Mouse (Mus musculus) left cerebral cortex, adult 11 months (tissue): Measurements from ENCODE around the gene Lama4.
A peak's percentile ranks its signal among the peaks of the same experiment; 100 is the strongest.

Experiments
- DNase-seq: peaks from one replicate; pipeline ENCODE4 v3.0.0; 2022; ENCODE audit warnings: low spot score

Gene Lama4

GRCm38 (mm10) chr10:39049581-39050294 is 84.4 kb downstream of the Lama4 start:
- DNase-seq: peak; percentile 7

GRCm38 (mm10) chr10:39056050-39056449 is 90.7 kb downstream of the Lama4 start:
- no peak for DNase-seq

- DNase-seq: no peak
Measured at GRCm38 (mm10) chr10:39064732-39065131, 99.4 kb downstream of the Lama4 start.

DNA sequence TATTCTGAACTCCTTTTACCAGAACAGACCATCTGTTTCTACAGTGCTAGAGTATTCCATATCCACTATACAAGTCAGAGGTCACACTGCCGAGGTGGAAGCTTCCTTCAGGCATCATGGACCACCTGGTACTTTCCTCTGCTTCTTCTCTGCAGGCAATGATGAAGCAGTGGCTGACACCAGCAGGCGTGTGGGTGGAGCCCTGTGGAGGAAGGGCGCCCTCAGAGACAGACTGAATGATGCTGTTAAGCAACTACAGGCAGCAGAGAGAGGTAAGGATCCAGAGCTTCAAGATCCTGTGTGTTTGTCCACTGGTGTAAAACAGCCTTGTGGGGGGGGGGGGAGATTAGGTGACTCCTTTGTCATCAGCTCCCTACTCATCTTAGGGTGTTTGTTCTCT is 100.1 kb downstream of the Lama4 start:
- DNase-seq: no peak

- DNase-seq: no peak
Measured at GRCm38 (mm10) chr10:39066061-39066460, 100.7 kb downstream of the Lama4 start.

- DNase-seq: peak; percentile 17
Measured at GRCm38 (mm10) chr10:39066962-39067361, 101.6 kb downstream of the Lama4 start.

DNA sequence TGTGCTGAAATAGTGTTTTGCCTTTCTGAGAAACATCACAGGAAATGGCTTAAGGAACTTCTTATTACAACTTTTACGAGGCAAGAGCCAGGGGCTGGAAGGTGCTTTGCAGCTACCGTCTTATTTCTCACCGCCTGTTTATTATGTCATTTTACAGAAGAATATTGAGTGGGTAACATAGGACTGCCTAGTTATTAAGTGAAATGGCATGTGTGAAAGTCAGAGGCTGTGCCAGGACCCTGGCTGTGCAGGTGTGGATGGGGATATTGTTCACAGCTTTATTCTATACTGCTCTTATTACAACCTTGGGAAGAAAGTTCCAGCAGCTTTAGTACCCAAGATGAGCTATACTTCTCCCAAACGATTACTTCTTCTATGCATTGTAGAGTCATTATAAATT is 106.7 kb downstream of the Lama4 start:
- no peak for DNase-seq

DNA sequence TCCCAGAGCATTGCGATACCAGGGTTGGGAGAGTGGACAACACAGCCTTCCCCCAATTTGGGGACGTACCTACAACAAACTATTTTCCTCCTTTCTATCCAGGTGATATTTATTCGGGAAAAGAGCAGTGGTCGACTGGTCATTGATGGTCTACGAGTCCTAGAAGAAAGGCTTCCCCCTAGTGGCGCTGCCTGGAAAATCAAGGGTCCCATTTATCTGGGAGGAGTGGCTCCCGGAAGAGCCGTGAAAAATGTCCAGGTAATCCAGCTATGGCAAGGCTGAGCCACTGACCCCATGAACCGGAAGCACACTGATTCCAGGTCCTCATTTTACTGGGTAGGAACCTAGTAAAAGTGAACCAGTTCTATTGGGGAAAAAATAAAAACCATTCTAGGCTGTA is 131.7 kb downstream of the Lama4 start:
- no peak for DNase-seq

GRCm38 (mm10) chr10:39098746-39099145 is 133.4 kb downstream of the Lama4 start:
- no peak for DNase-seq

GRCm38 (mm10) chr10:39104803-39105449 is 139.6 kb downstream of the Lama4 start:
- no peak for DNase-seq

DNA sequence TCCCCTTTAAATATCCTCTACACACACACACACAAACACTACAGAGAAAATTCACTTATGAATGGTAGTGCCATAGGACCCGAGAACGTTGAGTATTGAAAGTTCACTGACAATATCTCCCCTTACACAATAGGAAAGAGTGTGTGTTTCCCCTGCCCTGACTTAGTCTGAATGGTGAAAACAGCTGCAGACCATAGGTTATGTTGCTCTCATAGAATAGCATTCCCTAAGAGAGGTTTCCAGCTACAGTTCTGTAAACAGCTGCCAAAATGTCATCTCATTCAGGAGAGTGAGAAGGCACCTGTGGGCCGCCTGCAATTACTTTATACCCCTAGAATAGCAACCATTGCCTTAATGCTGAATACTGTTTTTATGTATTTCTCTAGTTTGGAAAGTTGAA is 141.1 kb downstream of the Lama4 start:
- DNase-seq: no peak

- no peak for DNase-seq
Measured at GRCm38 (mm10) chr10:39106935-39107334, 141.6 kb downstream of the Lama4 start.

DNA sequence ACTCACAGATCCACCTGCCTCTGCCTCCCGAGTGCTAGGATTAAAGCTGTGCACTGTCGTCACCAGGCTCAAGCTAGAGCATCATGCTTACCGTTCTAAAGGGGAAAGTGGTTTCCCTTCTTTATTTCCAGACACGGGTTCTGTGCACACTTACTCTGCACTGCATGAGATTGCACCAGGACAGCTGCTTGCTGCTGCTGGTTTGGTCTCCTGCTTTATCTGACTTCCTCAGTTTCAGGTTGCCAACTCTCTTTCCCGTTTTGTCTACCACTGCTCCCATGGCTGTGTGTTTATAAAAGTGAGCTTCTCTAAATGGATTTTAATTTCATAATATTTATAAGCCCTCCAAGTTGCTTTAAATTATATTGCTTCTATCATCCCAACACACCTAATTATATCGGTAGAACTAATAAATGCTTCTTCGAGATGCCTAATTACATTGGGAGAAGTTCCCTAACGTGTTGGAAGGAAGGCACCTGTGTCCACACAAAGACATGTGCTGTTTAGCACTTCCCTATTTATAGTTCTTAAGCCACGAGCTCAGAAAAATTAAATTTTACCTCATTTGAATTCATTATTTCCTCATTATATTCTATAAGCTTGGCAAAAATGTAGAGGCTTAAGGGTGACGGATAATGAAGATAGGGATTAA is 143.6 kb downstream of the Lama4 start:
- DNase-seq: no peak

- DNase-seq: no peak
Measured at GRCm38 (mm10) chr10:39109489-39109874, 144.2 kb downstream of the Lama4 start.

GRCm38 (mm10) chr10:39121412-39121811 is 156.1 kb downstream of the Lama4 start:
- no peak for DNase-seq

- peak; percentile 91 for DNase-seq
Measured at GRCm38 (mm10) chr10:39133462-39134310, 168.4 kb downstream of the Lama4 start, which contains the start of the genes Fam229b and Tube1. TSS of gene Fam229b (minus strand) at chr10:39133914. TSS of gene Tube1 (plus strand) at chr10:39133976.

DNA sequence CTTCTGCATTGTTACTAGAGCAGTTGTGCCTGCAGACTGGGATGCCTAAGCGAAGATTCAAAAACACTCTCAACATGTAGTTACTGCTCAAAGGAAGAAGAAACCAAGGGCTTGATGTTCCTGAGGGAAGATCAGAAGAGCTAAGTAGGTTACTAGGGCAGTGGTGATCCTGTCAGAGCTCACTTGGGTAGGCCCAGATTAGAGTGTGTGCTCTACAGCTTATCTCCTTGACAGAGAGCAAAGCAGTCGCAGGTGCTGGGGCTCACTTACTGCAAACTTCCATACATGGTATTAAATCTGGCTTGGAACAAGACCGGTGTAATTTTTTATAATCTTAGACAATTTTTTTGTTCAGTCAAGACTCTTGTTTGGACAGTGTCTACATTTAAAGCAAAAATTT is 172.5 kb downstream of the Lama4 start:
- no peak for DNase-seq

GRCm38 (mm10) chr10:39138761-39139160 is 173.4 kb downstream of the Lama4 start:
- no peak for DNase-seq

DNA sequence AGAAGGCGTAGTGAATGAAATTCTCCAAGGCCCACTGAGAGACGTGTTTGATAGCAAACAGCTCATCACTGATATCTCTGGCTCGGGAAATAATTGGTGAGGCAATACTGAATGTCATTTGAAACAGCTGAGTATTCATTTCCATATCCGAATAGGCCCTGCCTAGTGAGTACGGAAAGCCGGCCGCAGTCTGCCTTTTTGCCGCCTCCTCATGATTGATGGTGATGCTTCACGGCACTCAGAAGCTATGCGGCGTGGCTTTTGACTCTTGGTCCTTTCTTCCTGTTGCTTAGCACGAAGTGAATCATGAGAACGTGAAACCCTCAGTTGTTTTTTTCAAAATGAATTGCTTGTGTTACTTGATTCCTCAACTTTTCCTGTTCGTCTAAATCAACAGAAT is 175.5 kb downstream of the Lama4 start:
- DNase-seq: no peak

DNA sequence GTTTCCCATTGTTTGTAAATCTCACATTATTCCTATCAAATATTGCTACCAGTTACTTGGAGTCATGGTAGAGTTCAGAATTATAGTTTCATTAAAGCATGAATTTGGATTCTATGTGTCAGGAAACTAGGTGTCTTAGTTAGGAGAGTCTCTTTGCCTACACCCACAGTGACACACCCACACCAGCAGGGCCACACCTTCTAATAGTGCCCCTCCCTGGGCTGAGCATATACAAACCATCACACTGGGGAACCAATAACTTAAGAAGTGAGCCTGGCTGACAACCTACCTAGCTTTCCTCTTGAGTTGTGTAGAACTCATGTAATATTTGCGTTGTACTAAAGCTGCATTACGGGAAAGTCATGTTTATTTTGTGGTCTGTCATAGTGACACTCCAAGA is 176.1 kb downstream of the Lama4 start:
- no peak for DNase-seq

DNA sequence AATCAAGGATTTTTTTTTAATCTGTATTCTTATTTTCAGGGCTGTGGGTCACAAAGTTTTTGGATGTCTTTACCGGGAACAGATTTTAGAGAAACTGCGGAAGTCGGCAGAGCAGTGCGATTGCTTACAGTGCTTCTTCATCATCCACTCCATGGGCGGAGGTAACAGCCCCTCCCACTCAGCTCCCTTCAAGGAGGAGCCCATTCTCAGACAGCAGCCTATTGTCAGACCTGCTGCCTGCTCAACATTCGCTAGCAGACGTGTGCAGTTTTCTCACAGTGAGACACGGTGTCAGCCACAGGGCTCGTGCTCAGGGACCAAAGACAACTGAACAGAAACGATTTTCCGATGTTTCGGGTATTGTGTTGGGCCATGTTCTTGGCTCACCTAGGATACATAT is 176.9 kb downstream of the Lama4 start:
- no peak for DNase-seq

- DNase-seq: no peak
Measured at GRCm38 (mm10) chr10:39156719-39157118, 191.4 kb downstream of the Lama4 start.
